In the genomic region with DNA sequence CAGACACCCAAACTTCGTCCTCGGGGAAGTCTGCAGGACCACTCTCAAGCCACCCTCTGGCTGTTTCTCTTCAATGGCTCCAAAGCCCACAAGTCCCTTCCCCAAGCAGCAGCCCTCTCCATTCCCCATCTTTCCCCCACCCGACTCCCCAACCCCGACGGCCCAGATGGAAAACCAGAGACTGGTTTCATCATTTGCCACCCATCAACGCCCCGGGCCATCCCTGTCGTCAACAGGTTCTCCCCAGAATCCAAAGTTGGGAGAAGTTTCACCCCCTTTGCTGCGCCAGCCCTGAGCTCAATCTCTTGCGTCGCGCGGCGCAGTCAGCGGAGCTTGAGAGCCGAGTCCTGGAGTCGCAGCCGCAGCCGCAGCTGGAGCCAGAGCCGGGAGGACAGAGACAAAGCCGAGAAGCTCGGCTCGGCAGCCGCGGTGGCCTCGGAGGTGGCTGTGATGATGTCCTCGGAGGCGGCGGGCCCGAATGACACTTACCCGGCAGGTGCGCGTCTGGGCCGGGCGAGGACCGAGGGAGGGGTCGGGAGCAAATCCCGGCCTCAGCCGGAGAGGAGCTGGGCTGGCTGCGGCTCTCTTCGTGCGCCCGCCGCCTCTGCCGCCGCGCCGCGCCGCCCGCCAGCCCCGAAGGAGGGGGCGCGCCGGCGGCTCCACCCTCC, we compare ENCODE assay signal across 8 mouse cellular contexts. TPM values are rescaled to one million over a fixed set of nuclear protein-coding genes. Genes with fewer than 3 reads are reported as not detected.
DNase-seq lines count a peak whose midpoint lies in the region; ATAC-seq and TF ChIP-seq lines count a peak whose summit lies in the region.

No protein-coding gene starts in this region.

- no peak for DNase-seq in heart, adult 2 months
- peak; percentile 58 for DNase-seq in forebrain, embryonic 10.5 days (ENCODE audit: extremely low spot score, low spot score)
- DNase-seq in liver, embryonic 13.5 days, result no peak
- DNase-seq in layer of hippocampus, postnatal 10 days (ENCODE audit: low spot score in 2 of 2), result no peak
- DNase-seq in urinary bladder, adult 18-20 months (ENCODE audit: low spot score in 2 of 2), result no peak

- H3K9ac ChIP-seq in heart, embryonic 13.5 days, result 0 out of 2 replicates have a peak overlapping the region, but pooled peaks have one; percentile 28
- H3K9ac ChIP-seq in heart, adult 2 months (ENCODE audit: low read depth, low read length), result no peak overlapping the region
- peak overlapping the region; percentile 42 for H3K9ac ChIP-seq in ES-Bruce4 (ENCODE audit: low read depth, poor library complexity, severe bottlenecking)
- H3K9ac ChIP-seq in liver, embryonic 13.5 days, result no peak overlapping the region

- no peak for TF ChIP-seq POLR2A in heart, adult 2 months (IDR thresholded peaks at IDR 0.05; ENCODE audit: insufficient read depth, low read depth, low read length)
- TF ChIP-seq POLR2A in ES-Bruce4 (IDR thresholded peaks at IDR 0.05; ENCODE audit: insufficient read depth, low read length), result no peak

- no peaks in the 10 kb centered on the region for H3K9me3 ChIP-seq in heart, embryonic 13.5 days
- H3K9me3 ChIP-seq in ES-Bruce4 (replicated peaks; ENCODE audit: control insufficient read depth, insufficient read depth, low read length, poor library complexity, severe bottlenecking), result no peaks in the 10 kb centered on the region
- no peaks in the 10 kb centered on the region for H3K9me3 ChIP-seq in forebrain, embryonic 10.5 days
- no peaks in the 10 kb centered on the region for H3K9me3 ChIP-seq in liver, embryonic 13.5 days (replicated peaks)

- under 1% methylated on average over 56 of the region's 56 CpGs for WGBS in heart, embryonic 13.5 days
- WGBS in heart, adult 2 months, result 2% methylated on average over 52 of the region's 56 CpGs
- WGBS in forebrain, embryonic 10.5 days, result under 1% methylated on average over 49 of the region's 56 CpGs
- WGBS in liver, embryonic 13.5 days (ENCODE audit: insufficient replicate concordance), result 3% methylated on average over 41 of the region's 56 CpGs

- no peaks in the 10 kb centered on the region for H3K79me2 ChIP-seq in heart, adult 2 months (replicated peaks; ENCODE audit: control insufficient read depth, insufficient read depth, low read length)

- H3K36me3 ChIP-seq in heart, embryonic 13.5 days, result no peaks in the 10 kb centered on the region
- no peaks in the 10 kb centered on the region for H3K36me3 ChIP-seq in heart, adult 2 months (ENCODE audit: control insufficient read depth, insufficient read depth, low read length)
- H3K36me3 ChIP-seq in ES-Bruce4 (ENCODE audit: control insufficient read depth, insufficient read depth, low read length, poor library complexity, severe bottlenecking), result no peaks in the 10 kb centered on the region
- no peaks in the 10 kb centered on the region for H3K36me3 ChIP-seq in forebrain, embryonic 10.5 days (replicated peaks)
- no peaks in the 10 kb centered on the region for H3K36me3 ChIP-seq in liver, embryonic 13.5 days

- H3K4me2 ChIP-seq in heart, embryonic 13.5 days, result peak overlapping the region; percentile 74
- 0 out of 2 replicates have a peak overlapping the region, but pooled peaks have one; percentile 8 for H3K4me2 ChIP-seq in liver, embryonic 13.5 days

- peaks cover 100% of the 10 kb centered on the region for H3K27me3 ChIP-seq in heart, embryonic 13.5 days (replicated peaks)
- H3K27me3 ChIP-seq in heart, adult 2 months (ENCODE audit: control insufficient read depth, insufficient read depth, low read length), result peaks cover 25% of the 10 kb centered on the region
- H3K27me3 ChIP-seq in ES-Bruce4 (ENCODE audit: control insufficient read depth, insufficient read depth, low read length, poor library complexity, severe bottlenecking), result peaks cover 21% of the 10 kb centered on the region
- H3K27me3 ChIP-seq in forebrain, embryonic 10.5 days (ENCODE audit: poor library complexity, severe bottlenecking), result peaks cover 97% of the 10 kb centered on the region
- H3K27me3 ChIP-seq in liver, embryonic 13.5 days, result peaks cover 95% of the 10 kb centered on the region

- intact Hi-C loops in heart, adult 2 months (cut with DNase I), result no loop called here

- TF ChIP-seq EP300 in heart, adult 2 months (IDR thresholded peaks at IDR 0.05; ENCODE audit: insufficient read depth, low read depth, low read length), result no peak
- no peak for TF ChIP-seq EP300 in ES-Bruce4 (IDR thresholded peaks at IDR 0.05; ENCODE audit: insufficient read depth, low read depth, low read length)

- TF ChIP-seq CTCF in heart, adult 2 months (IDR thresholded peaks at IDR 0.05), result no peak
- TF ChIP-seq CTCF in ES-Bruce4 (IDR thresholded peaks at IDR 0.05; ENCODE audit: low read depth, low read length), result no peak

- no peak overlapping the region for H3K27ac ChIP-seq in heart, embryonic 13.5 days (replicated peaks)
- H3K27ac ChIP-seq in heart, adult 2 months, result no peak overlapping the region
- no peak overlapping the region for H3K27ac ChIP-seq in ES-Bruce4 (ENCODE audit: insufficient read depth, low read length)
- H3K27ac ChIP-seq in forebrain, embryonic 10.5 days, result 0 out of 2 replicates have a peak overlapping the region, but pooled peaks have one; percentile 44
- no peak overlapping the region for H3K27ac ChIP-seq in liver, embryonic 13.5 days

- H3K4me1 ChIP-seq in heart, embryonic 13.5 days, result peaks cover 25% of the 10 kb centered on the region
- H3K4me1 ChIP-seq in heart, adult 2 months (ENCODE audit: control insufficient read depth, insufficient read depth, low read length), result no peaks in the 10 kb centered on the region
- H3K4me1 ChIP-seq in ES-Bruce4 (ENCODE audit: control insufficient read depth, insufficient read depth, low read length), result no peaks in the 10 kb centered on the region
- H3K4me1 ChIP-seq in forebrain, embryonic 10.5 days, result peaks cover 37% of the 10 kb centered on the region
- peaks cover 4% of the 10 kb centered on the region; the same call in 1 of the 2 replicates for H3K4me1 ChIP-seq in liver, embryonic 13.5 days (replicated peaks)

- no peak for ATAC-seq in heart, embryonic 13.5 days (ENCODE audit: extremely low read depth, insufficient number of reproducible peaks, low FRiP score, low TSS enrichment)
- no peak for ATAC-seq in liver, embryonic 13.5 days (ENCODE audit: low read depth)
- ATAC-seq in monocyte, adult 5-6 weeks (replicated peaks; ENCODE audit: insufficient number of reproducible peaks, low FRiP score, low TSS enrichment, poor library complexity, severe bottlenecking), result no peak

- peak overlapping the region; percentile 51 for H3K4me3 ChIP-seq in heart, embryonic 13.5 days
- H3K4me3 ChIP-seq in heart, adult 2 months, result no peak overlapping the region
- peak overlapping the region; percentile 54 for H3K4me3 ChIP-seq in ES-Bruce4 (ENCODE audit: low read depth, low read length)
- peak overlapping the region; percentile 53 for H3K4me3 ChIP-seq in forebrain, embryonic 10.5 days
- H3K4me3 ChIP-seq in liver, embryonic 13.5 days (replicated peaks), result no peak overlapping the region

RNA-seq across cellular contexts. Expression of a gene that starts 0.7 kb away (rescaled TPM):
- polyA plus RNA-seq in heart, embryonic 13.5 days (2015; fragmentation: Nextera tagmentation; extraction: Ambion mirVana), result 0.79 and 1.0 TPM in 2 replicates
- not detected for total RNA-seq in heart, adult 2 months (2021)
- polyA plus RNA-seq in heart, adult 2 months (2012; rRNA removed), result 0.09 and 0.31 TPM in 2 replicates
- 0.37 and 2.2 TPM in 2 replicates for polyA plus RNA-seq in ES-Bruce4 (2011; ENCODE audit: insufficient read depth, insufficient read length, low read depth, missing spikeins)
- 1.1 and 1.2 TPM in 2 replicates for polyA plus RNA-seq in forebrain, embryonic 10.5 days (2016; fragmentation: Nextera tagmentation; extraction: Ambion mirVana)
- polyA plus RNA-seq in liver, embryonic 13.5 days (2015; fragmentation: Nextera tagmentation; extraction: Ambion mirVana), result 0.12 TPM in 1 of 2 replicates, not detected in the other
- 1 to 10 TPM; 4.1 to 4.5 TPM for total RNA-seq in layer of hippocampus, postnatal 10 days (2021)
- not detected in 3 replicates for total RNA-seq in monocyte, adult 5-6 weeks (2017)

RNA-seq across cellular contexts. Expression of a gene that starts 27.4 kb away (rescaled TPM):
- polyA plus RNA-seq in heart, embryonic 13.5 days (2015; fragmentation: Nextera tagmentation; extraction: Ambion mirVana), result 0.11 TPM in 1 of 2 replicates, not detected in the other
- total RNA-seq in heart, adult 2 months (2021), result not detected
- not detected in 2 replicates for polyA plus RNA-seq in heart, adult 2 months (2012; rRNA removed)
- 0.27 TPM in 1 of 2 replicates, not detected in the other for polyA plus RNA-seq in ES-Bruce4 (2011; ENCODE audit: insufficient read depth, insufficient read length, low read depth, missing spikeins)
- polyA plus RNA-seq in forebrain, embryonic 10.5 days (2016; fragmentation: Nextera tagmentation; extraction: Ambion mirVana), result not detected in 2 replicates
- not detected in 2 replicates for polyA plus RNA-seq in liver, embryonic 13.5 days (2015; fragmentation: Nextera tagmentation; extraction: Ambion mirVana)
- total RNA-seq in layer of hippocampus, postnatal 10 days (2021), result under 1 TPM in 1 of 2 experiments, not detected in 1; 0.32 TPM
- not detected in 3 replicates for total RNA-seq in monocyte, adult 5-6 weeks (2017)

RNA-seq across cellular contexts. Expression of a gene that starts 30.9 kb away (rescaled TPM):
- polyA plus RNA-seq in heart, embryonic 13.5 days (2015; fragmentation: Nextera tagmentation; extraction: Ambion mirVana), result not detected in 2 replicates
- total RNA-seq in heart, adult 2 months (2021), result not detected
- 0.06 TPM in 1 of 2 replicates, not detected in the other for polyA plus RNA-seq in heart, adult 2 months (2012; rRNA removed)
- not detected in 2 replicates for polyA plus RNA-seq in ES-Bruce4 (2011; ENCODE audit: insufficient read depth, insufficient read length, low read depth, missing spikeins)
- polyA plus RNA-seq in forebrain, embryonic 10.5 days (2016; fragmentation: Nextera tagmentation; extraction: Ambion mirVana), result not detected in 2 replicates
- not detected in 2 replicates for polyA plus RNA-seq in liver, embryonic 13.5 days (2015; fragmentation: Nextera tagmentation; extraction: Ambion mirVana)
- total RNA-seq in layer of hippocampus, postnatal 10 days (2021), result not detected
- total RNA-seq in monocyte, adult 5-6 weeks (2017), result not detected in 3 replicates

RNA-seq across cellular contexts. Expression of a gene that starts 34.7 kb away (rescaled TPM):
- polyA plus RNA-seq in heart, embryonic 13.5 days (2015; fragmentation: Nextera tagmentation; extraction: Ambion mirVana), result not detected in 2 replicates
- total RNA-seq in heart, adult 2 months (2021), result not detected
- not detected in 2 replicates for polyA plus RNA-seq in heart, adult 2 months (2012; rRNA removed)
- polyA plus RNA-seq in ES-Bruce4 (2011; ENCODE audit: insufficient read depth, insufficient read length, low read depth, missing spikeins), result not detected in 2 replicates
- not detected in 2 replicates for polyA plus RNA-seq in forebrain, embryonic 10.5 days (2016; fragmentation: Nextera tagmentation; extraction: Ambion mirVana)
- 0.13 TPM in 1 of 2 replicates, not detected in the other for polyA plus RNA-seq in liver, embryonic 13.5 days (2015; fragmentation: Nextera tagmentation; extraction: Ambion mirVana)
- not detected for total RNA-seq in layer of hippocampus, postnatal 10 days (2021)
- not detected in 3 replicates for total RNA-seq in monocyte, adult 5-6 weeks (2017)

RNA-seq across cellular contexts. Expression of a gene that starts 48.8 kb away (rescaled TPM):
- 0.67 and 1.2 TPM in 2 replicates for polyA plus RNA-seq in heart, embryonic 13.5 days (2015; fragmentation: Nextera tagmentation; extraction: Ambion mirVana)
- total RNA-seq in heart, adult 2 months (2021), result not detected
- not detected in 2 replicates for polyA plus RNA-seq in heart, adult 2 months (2012; rRNA removed)
- not detected in 2 replicates for polyA plus RNA-seq in ES-Bruce4 (2011; ENCODE audit: insufficient read depth, insufficient read length, low read depth, missing spikeins)
- 0.36 TPM in 1 of 2 replicates, not detected in the other for polyA plus RNA-seq in forebrain, embryonic 10.5 days (2016; fragmentation: Nextera tagmentation; extraction: Ambion mirVana)
- 0.34 and 0.70 TPM in 2 replicates for polyA plus RNA-seq in liver, embryonic 13.5 days (2015; fragmentation: Nextera tagmentation; extraction: Ambion mirVana)
- total RNA-seq in layer of hippocampus, postnatal 10 days (2021), result not detected
- not detected in 3 replicates for total RNA-seq in monocyte, adult 5-6 weeks (2017)

Comparison
In these comparisons a context has a peak if more than half of its experiments do, and no peak if none do; other contexts are left out.
1. H3K4me3 ChIP-seq: peak in heart, embryonic 13.5 days (single experiment), ES-Bruce4 (single experiment) and forebrain, embryonic 10.5 days (single experiment); none in heart, adult 2 months (single experiment) and liver, embryonic 13.5 days (single experiment).
2. H3K9ac ChIP-seq: peak in heart, embryonic 13.5 days (single experiment) and ES-Bruce4 (single experiment); none in heart, adult 2 months (single experiment) and liver, embryonic 13.5 days (single experiment).